Mouse (Mus musculus): ENCODE results near the gene Gm21725. TPM values are rescaled to one million over a fixed set of nuclear protein-coding genes. Genes with fewer than 3 reads are reported as not detected.
"Not testable (repeated sequence)": the region's sequence is repeated elsewhere in the genome, so short reads cannot be mapped to it uniquely, and the experiment has no call there.

The Gm21725 gene
- not detected in 2 replicates for polyA plus RNA-seq (2015; fragmentation: Nextera tagmentation; extraction: Ambion mirVana)

- not testable (repeated sequence) for H3K4me2 ChIP-seq (replicated peaks); H3K27ac ChIP-seq; H3K9me3 ChIP-seq; H3K9ac ChIP-seq; ATAC-seq; H3K4me1 ChIP-seq (replicated peaks); H3K27me3 ChIP-seq (replicated peaks); H3K36me3 ChIP-seq; H3K4me3 ChIP-seq (replicated peaks)
- no CpG with 5 or more reads among the region's 3 CpGs for WGBS
These were observed at the start of gene Gm21725 for GRCm38 (mm10) chrY:13348963-13349362. Gm21725 (minus strand) TSS chrY:13349063.

Other genes starting within 250 kb of the Gm21725 start
- not detected in 2 replicates for gene Gm21891, start 215.6 kb downstream of the Gm21725 start, polyA plus RNA-seq (2015; fragmentation: Nextera tagmentation; extraction: Ambion mirVana)
- gene Gm21425, start 187.1 kb downstream of the Gm21725 start, polyA plus RNA-seq (2015; fragmentation: Nextera tagmentation; extraction: Ambion mirVana): not detected in 2 replicates
- gene Gm21828, start 125.1 kb downstream of the Gm21725 start, polyA plus RNA-seq (2015; fragmentation: Nextera tagmentation; extraction: Ambion mirVana): not detected in 2 replicates
- gene Gm21440, start 96.7 kb downstream of the Gm21725 start, polyA plus RNA-seq (2015; fragmentation: Nextera tagmentation; extraction: Ambion mirVana): not detected in 2 replicates
- not detected in 2 replicates for gene Gm21454, start 96.6 kb downstream of the Gm21725 start, polyA plus RNA-seq (2015; fragmentation: Nextera tagmentation; extraction: Ambion mirVana)
- gene Gm21866, start 116.5 kb upstream of the Gm21725 start, polyA plus RNA-seq (2015; fragmentation: Nextera tagmentation; extraction: Ambion mirVana): not detected in 2 replicates
- gene Gm20773, start 145.0 kb upstream of the Gm21725 start, polyA plus RNA-seq (2015; fragmentation: Nextera tagmentation; extraction: Ambion mirVana): not detected in 2 replicates

Measured in intestine, embryonic 15.5 days (tissue).